Mouse (Mus musculus): ENCODE data around the gene Nkx2-3. TPM values are rescaled to one million over a fixed set of nuclear protein-coding genes. Genes with fewer than 3 reads are reported as not detected.
A peak's percentile ranks its signal among the peaks of the same experiment; 100 is the strongest.

The Nkx2-3 gene
- polyA plus RNA-seq (2015; fragmentation: Nextera tagmentation; extraction: Ambion mirVana), result 0.06 TPM in 1 of 2 replicates, not detected in the other

GRCm38 (mm10) chr19:43612051-43612450 is at the start of gene Nkx2-3:
Gene Nkx2-3 (plus strand): TSS chr19:43612325.
- 1% methylated on average over 24 of the region's 24 CpGs for WGBS
- no peak for ATAC-seq (ENCODE audit: extremely low read depth, insufficient number of reproducible peaks, low FRiP score, low TSS enrichment)

GRCm38 (mm10) chr19:43563166-43563565 is 49.0 kb upstream of the Nkx2-3 start:
- ATAC-seq (ENCODE audit: extremely low read depth, insufficient number of reproducible peaks, low FRiP score, low TSS enrichment), result no peak
- H3K27ac ChIP-seq (replicated peaks), result no peak overlapping the region
- H3K9ac ChIP-seq, result no peak overlapping the region
- WGBS, result 68% methylated on average over 5 of the region's 5 CpGs
- 0 out of 2 replicates have a peak, but pooled peaks cover 3% of the 10 kb centered on the region for H3K4me1 ChIP-seq
- H3K4me3 ChIP-seq, result no peak overlapping the region
- no peaks in the 10 kb centered on the region for H3K9me3 ChIP-seq
- H3K4me2 ChIP-seq, result no peak overlapping the region
- H3K36me3 ChIP-seq, result no peaks in the 10 kb centered on the region
- peaks cover 17% of the 10 kb centered on the region for H3K27me3 ChIP-seq (replicated peaks)

More at GRCm38 (mm10) chr19:43612051-43612450, at the start of gene Nkx2-3:
- H3K9me3 ChIP-seq, result no peaks in the 10 kb centered on the region
- peaks cover 40% of the 10 kb centered on the region for H3K4me1 ChIP-seq
- H3K27ac ChIP-seq (replicated peaks), result no peak within 1 kb of the TSS
- no peak within 1 kb of the TSS for H3K9ac ChIP-seq
- peaks cover 99% of the 10 kb centered on the region for H3K27me3 ChIP-seq (replicated peaks)
- H3K4me2 ChIP-seq, result peak within 1 kb of the TSS; percentile 47
- H3K36me3 ChIP-seq, result no peaks in the 10 kb centered on the region
- H3K4me3 ChIP-seq, result peak within 1 kb of the TSS; percentile 27

GRCm38 (mm10) chr19:43568298-43568697 is 43.8 kb upstream of the Nkx2-3 start:
- Histone ChIP-seq H3K9me3 (no peaks in the 10 kb centered on the region), H3K4me1 (0 out of 2 replicates have a peak, but pooled peaks cover 9% of the 10 kb centered on the region), H3K4me2 (no peak overlapping the region), H3K9ac (no peak overlapping the region), H3K36me3 (no peaks in the 10 kb centered on the region), H3K27ac (replicated peaks) (no peak overlapping the region), H3K27me3 (replicated peaks) (peaks cover 60% of the 10 kb centered on the region), H3K4me3 (no peak overlapping the region)
- no peak for ATAC-seq (ENCODE audit: extremely low read depth, insufficient number of reproducible peaks, low FRiP score, low TSS enrichment)
- WGBS, result 43% methylated on average over 9 of the region's 9 CpGs

- WGBS, result 56% methylated on average over 6 of the region's 6 CpGs
- no peak for ATAC-seq (ENCODE audit: extremely low read depth, insufficient number of reproducible peaks, low FRiP score, low TSS enrichment)
- H3K9me3 ChIP-seq, result no peaks in the 10 kb centered on the region
- H3K4me1 ChIP-seq, result 0 out of 2 replicates have a peak, but pooled peaks cover 9% of the 10 kb centered on the region
- no peak overlapping the region for H3K27ac ChIP-seq (replicated peaks)
- no peaks in the 10 kb centered on the region for H3K36me3 ChIP-seq
- no peak overlapping the region for H3K9ac ChIP-seq
- no peak overlapping the region for H3K4me2 ChIP-seq
- peaks cover 69% of the 10 kb centered on the region for H3K27me3 ChIP-seq (replicated peaks)
- H3K4me3 ChIP-seq, result no peak overlapping the region
Measured at GRCm38 (mm10) chr19:43569133-43569532, 43.0 kb upstream of the Nkx2-3 start.

- no peak for ATAC-seq (ENCODE audit: extremely low read depth, insufficient number of reproducible peaks, low FRiP score, low TSS enrichment)
- H3K36me3 ChIP-seq, result no peaks in the 10 kb centered on the region
- peak overlapping the region; percentile 86 for H3K4me2 ChIP-seq
- no peak overlapping the region for H3K27ac ChIP-seq (replicated peaks)
- peak overlapping the region; percentile 53 for H3K4me3 ChIP-seq
- 15% methylated on average over 32 of the region's 32 CpGs for WGBS
- H3K27me3 ChIP-seq (replicated peaks), result peaks cover 85% of the 10 kb centered on the region
- H3K4me1 ChIP-seq, result 0 out of 2 replicates have a peak, but pooled peaks cover 9% of the 10 kb centered on the region
- H3K9me3 ChIP-seq, result no peaks in the 10 kb centered on the region
- peak overlapping the region; percentile 65 for H3K9ac ChIP-seq
Measured at GRCm38 (mm10) chr19:43570831-43571790, 41.0 kb upstream of the Nkx2-3 start.

GRCm38 (mm10) chr19:43579081-43579796 is 32.9 kb upstream of the Nkx2-3 start:
- peaks cover 77% of the 10 kb centered on the region for H3K27me3 ChIP-seq (replicated peaks)
- 73% methylated on average over 13 of the region's 13 CpGs for WGBS

GRCm38 (mm10) chr19:43581185-43581584 is 30.9 kb upstream of the Nkx2-3 start:
- WGBS, result 56% methylated on average over 2 of the region's 2 CpGs
- no peak for ATAC-seq (ENCODE audit: extremely low read depth, insufficient number of reproducible peaks, low FRiP score, low TSS enrichment)
- Histone ChIP-seq H3K4me3 (no peak overlapping the region), H3K36me3 (no peaks in the 10 kb centered on the region), H3K9ac (no peak overlapping the region), H3K27ac (replicated peaks) (no peak overlapping the region), H3K4me2 (no peak overlapping the region), H3K9me3 (no peaks in the 10 kb centered on the region), H3K27me3 (replicated peaks) (peaks cover 78% of the 10 kb centered on the region), H3K4me1 (peaks cover 11% of the 10 kb centered on the region; the same call in 1 of the 2 replicates)

More at GRCm38 (mm10) chr19:43579081-43579796, 32.9 kb upstream of the Nkx2-3 start:
- H3K27ac ChIP-seq (replicated peaks), result no peak overlapping the region
- no peak for ATAC-seq (ENCODE audit: extremely low read depth, insufficient number of reproducible peaks, low FRiP score, low TSS enrichment)
- peaks cover 6% of the 10 kb centered on the region; the same call in 1 of the 2 replicates for H3K4me1 ChIP-seq
- no peak overlapping the region for H3K9ac ChIP-seq
- no peak overlapping the region for H3K4me3 ChIP-seq
- no peak overlapping the region for H3K4me2 ChIP-seq
- H3K36me3 ChIP-seq, result no peaks in the 10 kb centered on the region
- H3K9me3 ChIP-seq, result no peaks in the 10 kb centered on the region

- Histone ChIP-seq H3K4me3 (peak overlapping the region; percentile 2; the same call in 1 of the 2 replicates), H3K4me2 (peak overlapping the region; percentile 25; the same call in 1 of the 2 replicates), H3K9me3 (no peaks in the 10 kb centered on the region), H3K27me3 (replicated peaks) (peaks cover 90% of the 10 kb centered on the region), H3K36me3 (no peaks in the 10 kb centered on the region), H3K9ac (no peak overlapping the region), H3K27ac (replicated peaks) (no peak overlapping the region), H3K4me1 (peaks cover 11% of the 10 kb centered on the region; the same call in 1 of the 2 replicates)
- ATAC-seq (ENCODE audit: extremely low read depth, insufficient number of reproducible peaks, low FRiP score, low TSS enrichment), result no peak
- 13% methylated on average over 4 of the region's 4 CpGs for WGBS
Measured at GRCm38 (mm10) chr19:43583192-43583591, 28.9 kb upstream of the Nkx2-3 start.

GRCm38 (mm10) chr19:43583595-43583994 is 28.5 kb upstream of the Nkx2-3 start:
- no peaks in the 10 kb centered on the region for H3K9me3 ChIP-seq
- peaks cover 93% of the 10 kb centered on the region for H3K27me3 ChIP-seq (replicated peaks)
- no peak overlapping the region for H3K27ac ChIP-seq (replicated peaks)
- peaks cover 11% of the 10 kb centered on the region; the same call in 1 of the 2 replicates for H3K4me1 ChIP-seq
- H3K36me3 ChIP-seq, result no peaks in the 10 kb centered on the region
- no peak overlapping the region for H3K9ac ChIP-seq
- 2% methylated on average over 17 of the region's 17 CpGs for WGBS
- H3K4me2 ChIP-seq, result peak overlapping the region; percentile 25
- ATAC-seq (ENCODE audit: extremely low read depth, insufficient number of reproducible peaks, low FRiP score, low TSS enrichment), result no peak
- peak overlapping the region; percentile 2; the same call in 1 of the 2 replicates for H3K4me3 ChIP-seq

- Histone ChIP-seq H3K4me1 (peaks cover 11% of the 10 kb centered on the region; the same call in 1 of the 2 replicates), H3K36me3 (no peaks in the 10 kb centered on the region), H3K27me3 (replicated peaks) (peaks cover 94% of the 10 kb centered on the region), H3K27ac (replicated peaks) (no peak overlapping the region), H3K9ac (no peak overlapping the region), H3K9me3 (no peaks in the 10 kb centered on the region), H3K4me3 (peak overlapping the region; percentile 30), H3K4me2 (peak overlapping the region; percentile 61)
- WGBS, result 2% methylated on average over 13 of the region's 13 CpGs
- ATAC-seq (ENCODE audit: extremely low read depth, insufficient number of reproducible peaks, low FRiP score, low TSS enrichment), result no peak
Measured at GRCm38 (mm10) chr19:43584788-43585187, 27.3 kb upstream of the Nkx2-3 start.

GRCm38 (mm10) chr19:43592026-43592425 is 20.1 kb upstream of the Nkx2-3 start:
- Histone ChIP-seq H3K27me3 (replicated peaks) (peaks cover 99% of the 10 kb centered on the region), H3K4me1 (no peaks in the 10 kb centered on the region), H3K27ac (replicated peaks) (no peak overlapping the region), H3K9me3 (no peaks in the 10 kb centered on the region), H3K4me2 (no peak overlapping the region), H3K36me3 (no peaks in the 10 kb centered on the region), H3K9ac (no peak overlapping the region), H3K4me3 (no peak overlapping the region)
- WGBS, result 60% methylated on average over 4 of the region's 4 CpGs
- no peak for ATAC-seq (ENCODE audit: extremely low read depth, insufficient number of reproducible peaks, low FRiP score, low TSS enrichment)

All from heart, embryonic 13.5 days (tissue).